Mouse (Mus musculus) ES-Bruce4 (cell line): Measurements from ENCODE around the gene Cd81. TPM values are rescaled to one million over a fixed set of nuclear protein-coding genes. Genes with fewer than 3 reads are reported as not detected.

Experiments
- H3K27ac ChIP-seq: 2 replicates; pipeline ENCODE4 v1.5.1; 2012; ENCODE audit warnings: low read length, inconsistent platforms; ENCODE audit not compliant: insufficient read depth
- H3K27me3 ChIP-seq: 2 replicates; pipeline ENCODE4 v1.6.1; 2012; ENCODE audit warnings: mild to moderate bottlenecking, low read length, inconsistent platforms; ENCODE audit not compliant: control insufficient read depth, poor library complexity, insufficient read depth, severe bottlenecking
- H3K36me3 ChIP-seq: 2 replicates; pipeline ENCODE4 v1.6.1; 2012; ENCODE audit warnings: inconsistent platforms, mild to moderate bottlenecking, low read length, moderate library complexity; ENCODE audit not compliant: control insufficient read depth, poor library complexity, insufficient read depth, severe bottlenecking
- H3K4me1 ChIP-seq: one replicate; pipeline ENCODE4 v1.8.1; 2011; ENCODE audit warnings: low read length; ENCODE audit not compliant: control insufficient read depth, insufficient read depth
- H3K4me3 ChIP-seq: 2 replicates; pipeline ENCODE4 v1.5.1; 2011; ENCODE audit warnings: low read depth, mild to moderate bottlenecking, low read length
- H3K9ac ChIP-seq: 2 replicates; pipeline ENCODE4 v1.6.1; 2012; ENCODE audit warnings: low read depth, mild to moderate bottlenecking, inconsistent platforms; ENCODE audit not compliant: poor library complexity, severe bottlenecking
- H3K9me3 ChIP-seq: replicated peaks from 2 replicates; pipeline ENCODE4 v1.6.1; 2012; ENCODE audit warnings: mild to moderate bottlenecking, low read length, inconsistent platforms; ENCODE audit not compliant: control insufficient read depth, poor library complexity, insufficient read depth, severe bottlenecking
- CTCF ChIP-seq: IDR thresholded peaks from one replicate; pipeline ENCODE4 v1.8.1; 2011; ENCODE audit warnings: low read depth, low read length
- EP300 ChIP-seq: IDR thresholded peaks from 2 replicates; pipeline ENCODE4 v1.6.1; 2011; ENCODE audit warnings: low read depth, low read length; ENCODE audit not compliant: insufficient read depth
- POLR2A ChIP-seq: IDR thresholded peaks from one replicate; pipeline ENCODE4 v1.8.1; 2011; ENCODE audit warnings: low read length; ENCODE audit not compliant: insufficient read depth
- polyA plus RNA-seq: library from polyadenylated mRNA; stranded (reverse); fragments of >200 nt; gene quantifications from 2 replicates; pipeline ENCODE4 v1.2.4, GENCODE M21; 2011; ENCODE audit warnings: low read depth; ENCODE audit not compliant: missing spikeins, insufficient read depth, insufficient read length

Cd81 gene
- polyA plus RNA-seq, 1 experiment, result 392 TPM

- peak overlapping the region; percentile 49 for H3K27ac ChIP-seq
- H3K27me3 ChIP-seq, result no peaks in the 10 kb centered on the region
- no peaks in the 10 kb centered on the region for H3K36me3 ChIP-seq
- no peak overlapping the region for H3K9ac ChIP-seq
- H3K4me3 ChIP-seq, result no peak overlapping the region
- peaks cover 37% of the 10 kb centered on the region for H3K4me1 ChIP-seq
- no peaks in the 10 kb centered on the region for H3K9me3 ChIP-seq
- TF ChIP-seq EP300 (0 out of 2 replicates have a peak, but pooled peaks have one; percentile 22), CTCF (no peak), POLR2A (no peak)
Measured at GRCm38 (mm10) chr7:143012230-143012875, 40.2 kb upstream of the Cd81 start.

GRCm38 (mm10) chr7:143013420-143014178 is 38.9 kb upstream of the Cd81 start:
- Histone ChIP-seq H3K9ac (no peak overlapping the region), H3K4me3 (no peak overlapping the region), H3K4me1 (peaks cover 35% of the 10 kb centered on the region), H3K9me3 (no peaks in the 10 kb centered on the region), H3K27me3 (no peaks in the 10 kb centered on the region), H3K36me3 (no peaks in the 10 kb centered on the region), H3K27ac (peak overlapping the region; percentile 60)
- TF ChIP-seq EP300 (peak; percentile 89), POLR2A (no peak), CTCF (no peak)

GRCm38 (mm10) chr7:143014862-143015659 is 37.5 kb upstream of the Cd81 start:
- Histone ChIP-seq H3K27me3 (no peaks in the 10 kb centered on the region), H3K4me1 (peaks cover 32% of the 10 kb centered on the region), H3K4me3 (no peak overlapping the region), H3K9ac (no peak overlapping the region), H3K9me3 (no peaks in the 10 kb centered on the region), H3K36me3 (no peaks in the 10 kb centered on the region), H3K27ac (peak overlapping the region; percentile 82)
- TF ChIP-seq POLR2A, result no peak
- no peak for TF ChIP-seq CTCF
- no peak for TF ChIP-seq EP300

GRCm38 (mm10) chr7:143015755-143016423 is 36.6 kb upstream of the Cd81 start:
- Histone ChIP-seq H3K4me1 (peaks cover 31% of the 10 kb centered on the region), H3K4me3 (no peak overlapping the region), H3K27ac (peak overlapping the region; percentile 82), H3K27me3 (no peaks in the 10 kb centered on the region), H3K36me3 (no peaks in the 10 kb centered on the region), H3K9me3 (no peaks in the 10 kb centered on the region), H3K9ac (no peak overlapping the region)
- no peak for TF ChIP-seq POLR2A
- peak; percentile 72 for TF ChIP-seq EP300
- TF ChIP-seq CTCF, result no peak

GRCm38 (mm10) chr7:143016424-143017142 is 36.0 kb upstream of the Cd81 start:
- H3K36me3 ChIP-seq, result no peaks in the 10 kb centered on the region
- 0 out of 2 replicates have a peak overlapping the region, but pooled peaks have one; percentile 13 for H3K4me3 ChIP-seq
- no peaks in the 10 kb centered on the region for H3K27me3 ChIP-seq
- peaks cover 25% of the 10 kb centered on the region for H3K4me1 ChIP-seq
- H3K9me3 ChIP-seq, result no peaks in the 10 kb centered on the region
- TF ChIP-seq CTCF (no peak), POLR2A (no peak), EP300 (no peak)
- H3K27ac ChIP-seq, result peak overlapping the region; percentile 82
- H3K9ac ChIP-seq, result no peak overlapping the region
